Mouse (Mus musculus): ENCODE data around the gene Gm13089. TPM values are rescaled to one million over a fixed set of nuclear protein-coding genes. Genes with fewer than 3 reads are reported as not detected.

Gm13089 gene
- 9.5 TPM for polyA plus RNA-seq (2014; fragmentation: Illumina TruSeq; extraction: RNeasy Lipid Tissue Mini Kit (QIAGEN cat#74804))

GRCm38 (mm10) chr4:143702611-143703010 is at the start of gene Gm13089:
Gm13089 (minus strand) TSS chr4:143702711.

GRCm38 (mm10) chr4:143719155-143719554 is 16.6 kb upstream of the Gm13089 start, which contains the start of gene Gm13078:
Gm13078 (plus strand) TSS chr4:143719455.

GRCm38 (mm10) chr4:143657146-143657545 is 45.4 kb downstream of the Gm13089 start, which contains the start of gene Gm13088:
Gm13088 (minus strand) TSS chr4:143657246.

Other genes starting within 250 kb of the Gm13089 start
- not detected for gene Gm13043, start 191.4 kb downstream of the Gm13089 start, polyA plus RNA-seq (2014; fragmentation: Illumina TruSeq; extraction: RNeasy Lipid Tissue Mini Kit (QIAGEN cat#74804))
- not detected for gene Gm13040, start 166.8 kb downstream of the Gm13089 start, polyA plus RNA-seq (2014; fragmentation: Illumina TruSeq; extraction: RNeasy Lipid Tissue Mini Kit (QIAGEN cat#74804))
- gene BC080695, start 151.0 kb downstream of the Gm13089 start, polyA plus RNA-seq (2014; fragmentation: Illumina TruSeq; extraction: RNeasy Lipid Tissue Mini Kit (QIAGEN cat#74804)) = not detected
- not detected for gene Gm13057, start 151.0 kb downstream of the Gm13089 start, polyA plus RNA-seq (2014; fragmentation: Illumina TruSeq; extraction: RNeasy Lipid Tissue Mini Kit (QIAGEN cat#74804))
- gene Gm13083, start 87.7 kb downstream of the Gm13089 start, polyA plus RNA-seq (2014; fragmentation: Illumina TruSeq; extraction: RNeasy Lipid Tissue Mini Kit (QIAGEN cat#74804)) = not detected
- gene Gm13088, start 45.5 kb downstream of the Gm13089 start, polyA plus RNA-seq (2014; fragmentation: Illumina TruSeq; extraction: RNeasy Lipid Tissue Mini Kit (QIAGEN cat#74804)) = not detected
- gene Gm13078, start 16.7 kb upstream of the Gm13089 start, polyA plus RNA-seq (2014; fragmentation: Illumina TruSeq; extraction: RNeasy Lipid Tissue Mini Kit (QIAGEN cat#74804)) = not detected
- 76.3 TPM for gene Gm13023, start 86.6 kb upstream of the Gm13089 start, polyA plus RNA-seq (2014; fragmentation: Illumina TruSeq; extraction: RNeasy Lipid Tissue Mini Kit (QIAGEN cat#74804))
- 104 TPM for gene Gm13084, start 113.4 kb upstream of the Gm13089 start, polyA plus RNA-seq (2014; fragmentation: Illumina TruSeq; extraction: RNeasy Lipid Tissue Mini Kit (QIAGEN cat#74804))
- 54.2 TPM for gene Gm13103, start 143.8 kb upstream of the Gm13089 start, polyA plus RNA-seq (2014; fragmentation: Illumina TruSeq; extraction: RNeasy Lipid Tissue Mini Kit (QIAGEN cat#74804))
- not detected for gene Pramef6, start 197.7 kb upstream of the Gm13089 start, polyA plus RNA-seq (2014; fragmentation: Illumina TruSeq; extraction: RNeasy Lipid Tissue Mini Kit (QIAGEN cat#74804))
- gene Pramef25, start 248.3 kb upstream of the Gm13089 start, polyA plus RNA-seq (2014; fragmentation: Illumina TruSeq; extraction: RNeasy Lipid Tissue Mini Kit (QIAGEN cat#74804)) = not detected